Mouse (Mus musculus) neural tube, embryonic 15.5 days (tissue): ENCODE measurements around the gene Wdr25. TPM values are rescaled to one million over a fixed set of nuclear protein-coding genes. Genes with fewer than 3 reads are reported as not detected.
A peak's percentile ranks its signal among the peaks of the same experiment; 100 is the strongest.

Experiments used
- ATAC-seq: fragments of 200-750 bp; cut with Nextera tagmentation; 2 replicates; pipeline ENCODE4 v1.8.0; 2017; ENCODE audit warnings: mild to moderate bottlenecking, moderate TSS enrichment, moderate library complexity; ENCODE audit not compliant: low FRiP score
- H3K27ac ChIP-seq: fragments of 300-500 bp; sonication (generic); replicated peaks from 2 replicates; pipeline ENCODE4 v1.5.1; 2015; ENCODE audit warnings: mild to moderate bottlenecking, inconsistent platforms
- H3K27me3 ChIP-seq: fragments of 300-500 bp; sonication (generic); replicated peaks from 2 replicates; pipeline ENCODE4 v1.6.1; 2015; ENCODE audit warnings: inconsistent platforms
- H3K36me3 ChIP-seq: fragments of 300-500 bp; sonication (generic); 2 replicates; pipeline ENCODE4 v1.6.1; 2015; ENCODE audit warnings: inconsistent platforms
- H3K4me1 ChIP-seq: fragments of 300-500 bp; sonication (generic); 2 replicates; pipeline ENCODE4 v1.6.1; 2015; ENCODE audit warnings: inconsistent platforms
- H3K4me2 ChIP-seq: fragments of 300-500 bp; sonication (generic); 2 replicates; pipeline ENCODE4 v1.6.1; 2015; ENCODE audit warnings: inconsistent platforms, mild to moderate bottlenecking, moderate library complexity
- H3K4me3 ChIP-seq: fragments of 300-500 bp; sonication (generic); replicated peaks from 2 replicates; pipeline ENCODE4 v1.5.1; 2015; ENCODE audit warnings: mild to moderate bottlenecking, inconsistent platforms
- H3K9ac ChIP-seq: fragments of 300-500 bp; sonication (generic); replicated peaks from 2 replicates; pipeline ENCODE4 v1.6.1; 2015; ENCODE audit warnings: mild to moderate bottlenecking, inconsistent platforms
- H3K9me3 ChIP-seq: fragments of 300-500 bp; sonication (generic); replicated peaks from 2 replicates; pipeline ENCODE4 v1.6.1; 2016; ENCODE audit warnings: inconsistent platforms
- WGBS: fragments of 180-500 bp; shearing (Covaris S2); methylation state at CpG from one replicate; pipeline ENCODE4 v1.1.7; 2015; ENCODE audit warnings: mixed read lengths; 5-methylcytosine and 5-hydroxymethylcytosine counted together
- polyA plus RNA-seq: library from polyadenylated mRNA; unstranded; fragments of >200 nt; fragmentation: Nextera tagmentation; extraction: Ambion mirVana; gene quantifications from 2 replicates; pipeline ENCODE4 v1.2.1, GENCODE M21; 2015

Gene Wdr25
- polyA plus RNA-seq, 1 experiment from 2014 or later: 7.4 TPM

DNA sequence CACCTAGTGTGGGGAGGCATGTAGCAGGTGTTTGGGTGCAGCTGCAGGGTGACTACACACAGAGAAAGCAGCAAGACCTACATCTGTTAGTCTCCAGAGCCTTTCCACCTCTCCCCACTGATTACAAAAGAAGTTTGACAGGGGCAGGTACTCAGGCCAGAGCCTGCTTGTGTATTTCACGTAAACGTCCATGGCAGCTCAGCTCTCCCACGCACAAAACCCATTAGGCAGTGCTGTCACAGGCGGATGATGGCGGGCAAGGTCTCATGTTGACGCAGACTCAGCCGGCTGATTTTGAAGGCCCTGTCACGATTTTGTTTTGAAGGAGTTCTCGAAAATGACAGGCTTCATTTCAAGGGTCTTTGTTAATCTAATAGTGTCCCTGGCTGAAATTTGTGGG, 45.9 kb downstream of the Wdr25 start:
- H3K27ac ChIP-seq: no peak overlapping the region
- WGBS: 71% methylated on average over 9 of the region's 9 CpGs
- H3K9ac ChIP-seq: no peak overlapping the region
- H3K36me3 ChIP-seq: no peaks in the 10 kb centered on the region
- ATAC-seq: no peak
- no peaks in the 10 kb centered on the region for H3K27me3 ChIP-seq
- H3K4me2 ChIP-seq: no peak overlapping the region
- no peaks in the 10 kb centered on the region for H3K9me3 ChIP-seq
- no peak overlapping the region for H3K4me3 ChIP-seq
- H3K4me1 ChIP-seq: no peaks in the 10 kb centered on the region

GRCm38 (mm10) chr12:108940255-108940654, 46.8 kb downstream of the Wdr25 start:
- Histone ChIP-seq H3K27me3 (no peaks in the 10 kb centered on the region), H3K4me1 (no peaks in the 10 kb centered on the region), H3K36me3 (no peaks in the 10 kb centered on the region), H3K4me2 (no peak overlapping the region), H3K27ac (no peak overlapping the region), H3K4me3 (no peak overlapping the region), H3K9me3 (no peaks in the 10 kb centered on the region), H3K9ac (no peak overlapping the region)
- 50% methylated on average over 1 of the region's 1 CpGs for WGBS
- ATAC-seq: no peak

GRCm38 (mm10) chr12:108941282-108941681, 47.9 kb downstream of the Wdr25 start:
- H3K4me1 ChIP-seq: no peaks in the 10 kb centered on the region
- no peak overlapping the region for H3K4me3 ChIP-seq
- no peaks in the 10 kb centered on the region for H3K27me3 ChIP-seq
- no peak overlapping the region for H3K9ac ChIP-seq
- H3K9me3 ChIP-seq: no peaks in the 10 kb centered on the region
- no peak for ATAC-seq
- no peak overlapping the region for H3K27ac ChIP-seq
- WGBS: 65% methylated on average over 2 of the region's 2 CpGs
- no peak overlapping the region for H3K4me2 ChIP-seq
- no peaks in the 10 kb centered on the region for H3K36me3 ChIP-seq

- Histone ChIP-seq H3K9me3 (no peaks in the 10 kb centered on the region), H3K36me3 (no peaks in the 10 kb centered on the region), H3K27ac (no peak overlapping the region), H3K9ac (no peak overlapping the region), H3K4me1 (no peaks in the 10 kb centered on the region), H3K4me2 (no peak overlapping the region), H3K27me3 (no peaks in the 10 kb centered on the region), H3K4me3 (no peak overlapping the region)
- no peak for ATAC-seq
- WGBS: 89% methylated on average over 14 of the region's 14 CpGs
Observed at GRCm38 (mm10) chr12:108942203-108942923, 48.9 kb downstream of the Wdr25 start.

GRCm38 (mm10) chr12:108953011-108953550, 59.6 kb downstream of the Wdr25 start:
- Histone ChIP-seq H3K9me3 (no peaks in the 10 kb centered on the region), H3K4me3 (no peak overlapping the region), H3K36me3 (no peaks in the 10 kb centered on the region), H3K9ac (no peak overlapping the region), H3K4me1 (peaks cover 40% of the 10 kb centered on the region), H3K4me2 (no peak overlapping the region), H3K27me3 (no peaks in the 10 kb centered on the region), H3K27ac (no peak overlapping the region)
- WGBS: 45% methylated on average over 9 of the region's 9 CpGs
- no peak for ATAC-seq

DNA sequence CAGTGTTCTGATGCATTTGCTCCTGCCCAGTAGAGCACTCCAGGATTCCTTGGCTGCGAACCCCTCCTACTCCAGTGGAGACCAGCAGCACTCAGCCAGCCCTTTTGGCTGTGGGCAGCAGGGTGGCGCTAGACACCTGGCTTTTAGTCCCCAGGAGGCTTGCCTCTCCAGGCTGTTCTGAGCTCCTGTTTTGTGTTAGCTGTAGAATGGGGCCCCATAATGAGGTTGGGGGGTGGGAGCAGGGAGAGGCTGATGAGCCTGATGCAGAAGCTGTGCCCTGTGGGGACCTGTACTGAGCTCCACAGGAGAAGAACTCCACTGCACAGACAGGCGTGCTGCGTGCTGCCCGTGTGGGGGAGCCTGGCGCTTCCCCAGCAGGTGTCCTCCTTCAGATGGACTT, 60.4 kb downstream of the Wdr25 start:
- peak; percentile 27; the same call in 1 of the 2 replicates for ATAC-seq
- Histone ChIP-seq H3K4me3 (no peak overlapping the region), H3K27me3 (no peaks in the 10 kb centered on the region), H3K4me1 (peaks cover 47% of the 10 kb centered on the region), H3K9me3 (no peaks in the 10 kb centered on the region), H3K4me2 (0 out of 2 replicates have a peak overlapping the region, but pooled peaks have one; percentile 6), H3K9ac (no peak overlapping the region), H3K27ac (no peak overlapping the region), H3K36me3 (no peaks in the 10 kb centered on the region)
- WGBS: 6% methylated on average over 6 of the region's 6 CpGs

DNA sequence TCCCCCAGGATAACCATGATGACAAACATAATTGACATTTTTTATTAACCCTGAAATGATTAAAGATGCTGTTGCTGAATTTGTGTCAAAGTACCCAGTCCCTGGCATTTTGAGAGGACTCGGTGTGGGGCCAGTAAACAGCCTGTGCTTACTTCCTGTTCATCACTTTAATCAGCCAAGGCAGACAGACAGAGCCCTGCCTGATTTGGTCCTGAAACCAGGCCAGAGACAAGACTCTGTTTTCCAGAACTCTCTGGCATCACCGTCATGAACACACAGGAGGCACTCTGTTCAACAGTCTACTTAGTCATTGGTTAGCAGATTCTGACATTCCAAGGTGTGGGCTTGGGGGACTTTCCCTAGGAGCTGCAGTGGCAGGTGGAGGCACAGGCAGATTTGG, 61.0 kb downstream of the Wdr25 start:
- H3K4me3 ChIP-seq: no peak overlapping the region
- H3K27ac ChIP-seq: no peak overlapping the region; the same call in 1 of the 2 replicates
- no peaks in the 10 kb centered on the region for H3K27me3 ChIP-seq
- WGBS: 19% methylated on average over 2 of the region's 2 CpGs
- ATAC-seq: no peak
- H3K9ac ChIP-seq: no peak overlapping the region
- H3K4me1 ChIP-seq: peaks cover 54% of the 10 kb centered on the region
- H3K36me3 ChIP-seq: no peaks in the 10 kb centered on the region
- no peak overlapping the region for H3K4me2 ChIP-seq
- no peaks in the 10 kb centered on the region for H3K9me3 ChIP-seq

DNA sequence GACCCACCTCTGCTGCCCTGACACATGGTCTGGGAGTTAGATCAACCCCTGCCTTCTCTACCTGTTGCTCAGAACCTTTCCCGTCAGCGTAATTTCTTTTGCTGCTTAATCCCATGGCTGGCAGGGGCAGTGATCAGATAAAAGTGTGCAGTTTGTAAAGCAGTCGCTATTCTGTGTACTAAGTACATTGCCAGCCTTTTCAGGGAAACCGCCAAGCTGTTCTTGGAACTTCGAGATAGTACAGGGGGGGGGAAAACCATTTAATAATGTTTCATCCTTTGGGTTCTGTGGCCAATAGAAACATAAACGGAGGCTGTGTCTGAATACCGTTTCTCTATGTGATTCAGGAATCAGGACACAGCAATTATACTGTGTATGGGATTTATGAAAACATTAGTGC, 65.1 kb downstream of the Wdr25 start:
- no peaks in the 10 kb centered on the region for H3K9me3 ChIP-seq
- H3K27ac ChIP-seq: peak overlapping the region; percentile 63; the same call in 1 of the 2 replicates
- ATAC-seq: no peak
- no peak overlapping the region for H3K4me3 ChIP-seq
- H3K4me2 ChIP-seq: peak overlapping the region; percentile 50
- 47% methylated on average over 7 of the region's 7 CpGs for WGBS
- H3K4me1 ChIP-seq: peaks cover 67% of the 10 kb centered on the region
- no peak overlapping the region for H3K9ac ChIP-seq
- H3K36me3 ChIP-seq: no peaks in the 10 kb centered on the region
- 0 out of 2 replicates have a peak, but pooled peaks cover 3% of the 10 kb centered on the region for H3K27me3 ChIP-seq

DNA sequence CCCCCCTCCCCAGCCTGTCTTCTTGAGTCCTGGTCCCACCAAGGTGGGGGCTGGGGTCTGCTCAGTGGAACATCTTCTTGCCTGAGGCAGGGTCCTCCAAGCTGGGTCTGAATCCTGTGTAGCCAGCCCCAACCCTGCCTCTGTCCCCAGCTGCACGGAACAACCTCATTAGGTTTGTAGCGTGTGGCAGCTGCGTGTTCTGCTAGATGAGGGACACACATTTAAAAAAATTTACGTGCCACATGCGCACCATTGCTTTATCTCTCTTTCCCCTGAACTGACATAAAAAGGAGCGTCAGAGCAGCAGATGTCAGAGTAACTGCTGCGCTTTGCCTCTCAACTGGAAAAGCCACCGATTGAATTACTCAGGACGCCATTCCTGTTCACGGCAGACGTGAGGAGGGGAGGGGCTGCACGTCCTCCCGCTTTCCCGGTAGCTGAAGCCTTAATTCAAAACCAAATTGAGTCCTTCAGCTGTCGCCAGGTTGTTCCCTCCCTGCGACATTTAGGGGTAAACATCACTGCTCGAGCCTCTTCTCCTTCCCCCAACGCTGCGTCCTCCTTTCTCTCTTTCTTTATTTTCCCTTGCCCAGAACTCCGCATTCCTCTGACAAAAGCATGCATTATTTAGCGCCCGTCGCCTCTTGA, 65.7 kb downstream of the Wdr25 start:
- Histone ChIP-seq H3K4me1 (peaks cover 61% of the 10 kb centered on the region), H3K9me3 (no peaks in the 10 kb centered on the region), H3K27me3 (0 out of 2 replicates have a peak, but pooled peaks cover 3% of the 10 kb centered on the region), H3K9ac (no peak overlapping the region), H3K4me2 (peak overlapping the region; percentile 50), H3K4me3 (peak overlapping the region; percentile 7; the same call in 1 of the 2 replicates), H3K27ac (peak overlapping the region; percentile 63), H3K36me3 (no peaks in the 10 kb centered on the region)
- ATAC-seq: peak; percentile 52; the same call in 1 of the 2 replicates
- 2% methylated on average over 23 of the region's 23 CpGs for WGBS

- H3K27ac ChIP-seq: peak overlapping the region; percentile 71
- no peaks in the 10 kb centered on the region for H3K36me3 ChIP-seq
- WGBS: 21% methylated on average over 12 of the region's 12 CpGs
- peaks cover 3% of the 10 kb centered on the region; the same call in 1 of the 2 replicates for H3K27me3 ChIP-seq
- peak overlapping the region; percentile 50 for H3K4me2 ChIP-seq
- ATAC-seq: peak; percentile 56
- H3K9ac ChIP-seq: no peak overlapping the region
- H3K9me3 ChIP-seq: no peaks in the 10 kb centered on the region
- peaks cover 55% of the 10 kb centered on the region for H3K4me1 ChIP-seq
- peak overlapping the region; percentile 7; the same call in 1 of the 2 replicates for H3K4me3 ChIP-seq
Observed at GRCm38 (mm10) chr12:108959639-108960219, 66.3 kb downstream of the Wdr25 start.

- Histone ChIP-seq H3K27ac (peak overlapping the region; percentile 71), H3K4me1 (peaks cover 54% of the 10 kb centered on the region), H3K4me2 (peak overlapping the region; percentile 50; the same call in 1 of the 2 replicates), H3K9ac (no peak overlapping the region), H3K4me3 (no peak overlapping the region), H3K9me3 (no peaks in the 10 kb centered on the region), H3K27me3 (peaks cover 3% of the 10 kb centered on the region; the same call in 1 of the 2 replicates), H3K36me3 (no peaks in the 10 kb centered on the region)
- peak; percentile 40 for ATAC-seq
- 25% methylated on average over 10 of the region's 10 CpGs for WGBS
Observed at GRCm38 (mm10) chr12:108960225-108960624, 66.8 kb downstream of the Wdr25 start.
